In genomic region chr5:43836590-43836989, GRCm38 (mm10) we compare ENCODE assay signal across 14 mouse cellular contexts. TPM values are rescaled to one million over a fixed set of nuclear protein-coding genes. Genes with fewer than 3 reads are reported as not detected.
A peak's percentile ranks its signal among the peaks of the same experiment; 100 is the strongest.
DNase-seq lines count a peak whose midpoint lies in the region; TF ChIP-seq lines count a peak whose summit lies in the region.
"Had no signal": no experiment of that assay in that cellular context is flagged by ENCODE, and none has a peak within 500 bp of the region (broad histone marks: within the 10 kb centered on the region; RNA-seq: fewer than 3 reads in every experiment).

No protein-coding gene starts in this region.

- no peak overlapping the region for H3K4me3 ChIP-seq in cerebellum, adult 2 months (replicated peaks; ENCODE audit: insufficient read depth, low read depth, low read length)
- H3K4me3 ChIP-seq: forebrain, embryonic 12.5 days; hindbrain, embryonic 12.5 days; limb, embryonic 12.5 days had no signal

- no peaks in the 10 kb centered on the region for H3K36me3 ChIP-seq in splenic B cell, adult 2 months (ENCODE audit: control insufficient read depth, insufficient read depth, low read length, poor library complexity, severe bottlenecking)
- H3K36me3 ChIP-seq: forebrain, embryonic 12.5 days; hindbrain, embryonic 12.5 days; limb, embryonic 12.5 days had no signal

- H3K27me3 ChIP-seq in cerebellum, adult 2 months (ENCODE audit: control insufficient read depth, insufficient read depth, low read length): no peaks in the 10 kb centered on the region
- no peaks in the 10 kb centered on the region for H3K27me3 ChIP-seq in splenic B cell, adult 2 months (ENCODE audit: control insufficient read depth, insufficient read depth, low read length, poor library complexity, severe bottlenecking)
- H3K27me3 ChIP-seq: forebrain, embryonic 12.5 days; hindbrain, embryonic 12.5 days; limb, embryonic 12.5 days had no signal

- H3K27ac ChIP-seq in cerebellum, adult 2 months (ENCODE audit: insufficient read depth, low read length): no peak overlapping the region
- H3K27ac ChIP-seq: forebrain, embryonic 12.5 days; hindbrain, embryonic 12.5 days; limb, embryonic 12.5 days had no signal

- peaks cover 3% of the 10 kb centered on the region; the same call in 1 of the 2 replicates for H3K4me1 ChIP-seq in cerebellum, adult 2 months (ENCODE audit: control insufficient read depth, insufficient read depth, low read length)
- H3K4me1 ChIP-seq: forebrain, embryonic 12.5 days; hindbrain, embryonic 12.5 days; limb, embryonic 12.5 days had no signal

- TF ChIP-seq CTCF in cerebellum, adult 2 months (IDR thresholded peaks at IDR 0.05; ENCODE audit: borderline replicate concordance, insufficient read depth, low read depth, low read length): no peak

- no peak for TF ChIP-seq POLR2A in cerebellum, adult 2 months (IDR thresholded peaks at IDR 0.05; ENCODE audit: borderline replicate concordance, insufficient read depth, low read length)

- DNase-seq in kidney, postnatal 4 days: peak; percentile 16 to 46
- no peak for DNase-seq in kidney, adult 8-10 months
- peak; percentile 6 for DNase-seq in right cerebral cortex, postnatal 4 days
- no peak for DNase-seq in right cerebral cortex, postnatal 14 days
- peak; percentile 14 to 48 for DNase-seq in cerebellum, adult 2 months
- DNase-seq in splenic B cell, adult 2 months (ENCODE audit: low read depth, low spot score): peak; percentile 31
- DNase-seq in urinary bladder, postnatal 10 days (ENCODE audit: low spot score): no peak
- DNase-seq in layer of hippocampus, postnatal 14 days (ENCODE audit: low spot score in 2 of 2): no peak
- DNase-seq: embryo, embryonic 11 days had no signal

- whole genome bisulfite sequencing in cerebellum, adult 2 months: 42% methylated on average over 7 of the region's 7 CpGs

RNA-seq across cellular contexts. Expression of gene Fbxl5, which starts 15.2 kb away (rescaled TPM):
- polyA plus RNA-seq in cerebellum, adult 2 months (2012; rRNA removed): 74.3 and 78.5 TPM in 2 replicates
- total RNA-seq in layer of hippocampus, postnatal 14 days (2021): 10 to 100 TPM; 76.8 to 85.7 TPM

RNA-seq across cellular contexts. Expression of gene Bst1, which starts 17.9 kb away (rescaled TPM):
- 0.17 and 0.28 TPM in 2 replicates for polyA plus RNA-seq in cerebellum, adult 2 months (2012; rRNA removed)
- total RNA-seq in layer of hippocampus, postnatal 14 days (2021): under 1 TPM; 0.17 to 0.28 TPM
- polyA plus RNA-seq: forebrain, embryonic 12.5 days; limb, embryonic 12.5 days; midbrain, embryonic 11.5 days; neural tube, embryonic 14.5 days had no signal

RNA-seq across cellular contexts. Expression of gene Cd38, which starts 31.8 kb away (rescaled TPM):
- polyA plus RNA-seq in cerebellum, adult 2 months (2012; rRNA removed): 14.6 and 14.8 TPM in 2 replicates
- 10 to 100 TPM; 13.2 to 14.4 TPM for total RNA-seq in layer of hippocampus, postnatal 14 days (2021)

Comparison
In these comparisons a context has a peak if more than half of its experiments do, and no peak if none do; other contexts are left out.
1. DNase-seq: peak in kidney, postnatal 4 days (2 of 2), right cerebral cortex, postnatal 4 days (single experiment), cerebellum, adult 2 months (2 of 2) and splenic B cell, adult 2 months (single experiment); none in kidney, adult 8-10 months (0 of 2), right cerebral cortex, postnatal 14 days (single experiment), urinary bladder, postnatal 10 days (single experiment) and layer of hippocampus, postnatal 14 days (0 of 2).